Mouse (Mus musculus): ENCODE data around the gene Tspear.

- TF ChIP-seq POLR2A (IDR thresholded peaks at IDR 0.05; ENCODE audit: extremely low read depth, insufficient read depth, low read length) (peak; percentile 73; the same call in 1 of the 2 replicates), CTCF (IDR thresholded peaks at IDR 0.05; ENCODE audit: low read depth, low read length) (no peak)
Observed at GRCm38 (mm10) chr10:77902211-77902893, 216.0 kb downstream of the Tspear start, which contains the start of gene Lrrc3.
